Mouse (Mus musculus): Measurements from ENCODE around the gene Dcpp2.
"Not testable (repeated sequence)": the region's sequence is repeated elsewhere in the genome, so short reads cannot be mapped to it uniquely, and the experiment has no call there.

Dcpp2 gene

DNA sequence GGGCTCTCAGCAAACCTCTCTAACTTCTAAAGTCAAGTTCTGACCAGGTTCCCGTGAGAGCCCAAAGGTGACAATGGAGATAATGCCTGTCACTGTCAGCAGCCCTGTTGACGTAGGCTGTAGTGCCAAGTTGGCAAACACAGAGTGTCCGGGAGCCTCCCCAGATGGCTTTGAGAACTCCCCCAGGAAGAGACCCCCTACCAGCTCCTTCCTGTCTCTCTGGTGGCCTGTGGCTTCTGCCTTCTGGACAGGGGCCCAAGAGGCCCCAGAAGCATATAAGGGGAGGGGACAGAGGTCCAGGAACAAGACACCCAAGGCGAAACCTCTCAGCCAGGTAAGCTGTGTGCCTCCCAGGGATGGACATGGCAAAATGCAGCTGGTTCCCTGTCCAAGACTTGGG lies at the start of gene Dcpp2, which contains the start of gene Dcpp1:
Gene Dcpp2 (plus strand): TSS at position 305 of the 400 bp plus-strand sequence.
Gene Dcpp1 (plus strand): TSS at position 301 of the 400 bp plus-strand sequence.
- in situ Hi-C loops (cut with MboI, MseI) = not testable (repeated sequence)

DNA sequence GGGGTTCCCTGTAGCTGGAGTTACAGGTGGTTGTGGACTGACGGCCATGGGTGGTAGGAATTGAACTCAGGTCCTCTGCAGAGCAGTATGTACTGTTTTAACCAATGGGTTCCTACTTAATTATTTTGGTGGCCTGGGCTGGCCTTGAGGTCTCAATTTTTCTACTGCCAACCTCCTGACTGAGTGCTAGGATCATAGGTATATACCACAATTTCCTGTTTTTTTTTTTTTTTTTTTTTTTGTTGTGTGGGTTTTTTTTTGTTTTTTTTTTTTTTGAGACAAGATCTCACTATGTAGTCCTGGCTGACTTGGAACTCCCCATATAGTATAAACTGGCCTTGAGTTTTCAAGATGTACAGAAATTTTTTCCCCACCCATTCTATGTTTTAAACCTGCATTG lies 49.5 kb upstream of the Dcpp2 start:
- in situ Hi-C loops (cut with MboI, MseI) = no loop called here

DNA sequence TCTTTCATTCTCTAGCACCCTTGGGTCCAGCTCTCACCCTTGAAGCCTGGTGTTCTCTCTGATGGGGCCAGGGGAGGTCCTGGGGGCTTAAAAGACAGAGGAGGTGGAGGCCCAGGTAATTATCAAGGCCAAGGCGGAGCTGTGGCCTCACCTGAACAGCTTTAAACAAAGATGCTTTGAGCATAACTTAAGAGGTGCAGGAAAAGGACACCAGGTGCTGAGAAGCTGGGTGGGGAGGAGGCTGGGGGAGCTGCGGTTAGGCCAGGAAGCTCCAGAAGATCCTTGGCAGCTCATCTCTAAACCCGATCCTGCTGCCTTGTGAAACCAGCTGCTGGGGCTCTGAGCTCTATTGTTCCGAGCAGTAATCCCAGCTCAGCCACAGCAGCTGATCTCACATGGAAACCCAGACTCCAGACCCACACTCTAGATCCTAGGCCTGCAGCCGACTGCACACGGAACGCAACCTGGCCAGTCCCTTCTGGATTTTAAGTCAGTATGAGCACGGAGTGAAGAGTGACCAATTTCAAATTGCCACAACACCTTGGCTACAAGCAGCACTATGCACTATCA lies 44.6 kb upstream of the Dcpp2 start, which contains the start of gene Prss33:
Gene Prss33 (minus strand): TSS at position 51 of the 570 bp plus-strand sequence.
- in situ Hi-C loops (cut with MboI, MseI) = no loop called here

DNA sequence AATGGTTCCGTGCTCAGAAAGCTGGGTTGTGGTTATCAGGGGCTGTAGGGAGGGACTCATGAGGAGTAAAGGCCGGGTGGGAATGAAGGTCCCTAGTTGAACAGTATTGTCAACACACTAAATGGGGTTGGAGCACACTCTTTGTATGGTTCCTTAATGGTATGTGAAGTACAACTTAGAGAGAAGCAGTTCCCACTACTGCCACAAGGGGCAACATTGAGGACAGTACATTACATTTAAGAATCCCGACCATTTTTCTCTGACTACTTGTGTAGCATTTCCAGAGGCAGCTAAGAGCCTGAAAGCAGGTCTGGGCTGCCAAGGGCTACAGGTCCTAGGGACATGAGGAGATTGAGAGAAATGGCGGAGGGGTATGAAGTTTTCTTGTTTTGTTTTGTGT lies 39.5 kb upstream of the Dcpp2 start:
- in situ Hi-C loops (cut with MboI, MseI) = no loop called here

DNA sequence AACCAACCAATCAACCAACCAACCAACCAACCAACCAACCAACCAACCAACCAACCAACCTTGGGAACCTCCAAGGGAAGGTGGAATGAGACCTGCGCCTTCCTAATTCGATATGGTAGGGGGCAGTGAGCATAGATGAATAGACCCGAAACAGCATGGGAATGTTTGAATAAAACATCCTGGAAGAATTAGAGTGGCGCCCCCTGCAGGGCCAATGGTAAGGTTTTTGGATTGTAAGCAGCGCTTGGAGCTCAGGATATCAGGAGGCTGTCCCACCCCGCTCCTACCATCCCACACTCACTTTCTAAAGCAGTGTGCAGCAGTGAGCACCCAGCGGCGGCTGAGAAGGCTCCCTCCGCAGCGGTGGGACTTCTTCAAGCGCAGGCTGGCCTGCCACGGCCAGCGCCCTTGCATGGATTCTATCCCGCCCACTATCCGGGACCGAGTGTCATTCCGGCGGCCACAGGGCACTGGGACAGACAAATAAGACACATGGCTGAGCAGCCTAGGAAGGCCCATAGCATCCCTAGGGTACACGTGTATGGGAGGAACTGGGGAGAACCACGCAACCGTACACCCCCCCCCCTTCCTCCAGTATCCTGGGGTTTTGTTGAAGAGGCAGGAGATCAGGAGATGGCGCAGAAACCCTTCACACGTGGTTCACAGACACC lies 37.4 kb upstream of the Dcpp2 start:
- in situ Hi-C loops (cut with MboI, MseI) = no loop called here

DNA sequence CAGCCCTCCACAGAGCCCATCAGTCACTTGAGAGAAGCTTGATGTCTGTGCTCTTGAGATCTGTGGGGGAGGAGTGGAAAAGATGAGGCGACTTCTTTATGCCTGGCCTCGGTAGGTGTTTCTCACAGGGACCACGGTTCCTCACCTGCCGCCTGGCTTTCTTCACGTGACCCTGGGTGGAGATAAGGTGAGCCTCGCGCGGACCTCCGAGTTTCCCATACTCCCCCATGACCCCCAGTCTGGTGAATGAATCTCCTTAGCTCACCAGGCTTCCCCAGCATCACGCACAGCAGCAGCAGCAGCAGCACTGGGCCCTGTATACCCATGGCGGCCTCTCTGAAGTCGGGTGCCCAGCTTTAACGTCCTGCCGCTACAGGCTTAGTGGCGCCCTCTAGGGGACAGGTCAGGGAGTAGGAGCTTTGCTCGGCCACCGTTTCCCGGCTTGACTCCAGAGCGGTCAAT lies 36.8 kb upstream of the Dcpp2 start, which contains the start of the genes Prss32 and Prss41:
Gene Prss32 (plus strand): TSS at position 44 of the 462 bp plus-strand sequence.
Gene Prss41 (minus strand): TSS at position 361 of the 462 bp plus-strand sequence.
- in situ Hi-C loops (cut with MboI, MseI) = no loop called here

DNA sequence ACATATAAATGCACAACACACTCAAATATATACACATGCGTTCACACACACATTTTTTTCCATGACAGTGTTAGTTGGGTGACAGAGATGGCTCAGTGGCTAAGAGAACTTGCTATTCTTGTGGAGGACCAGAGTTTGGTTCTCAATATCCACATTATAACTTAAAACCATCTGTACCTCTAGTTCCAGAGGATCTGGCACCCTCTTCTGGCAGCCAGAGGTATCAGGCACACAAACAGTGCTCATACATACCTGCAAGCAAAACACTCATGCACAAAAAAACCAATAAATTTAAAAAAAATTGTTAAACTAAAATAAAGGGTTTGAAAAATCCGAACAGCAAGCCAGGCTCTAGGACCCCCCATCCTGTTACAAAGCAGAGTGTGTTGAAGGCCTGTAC lies 30.7 kb upstream of the Dcpp2 start:
- in situ Hi-C loops (cut with MboI, MseI) = loop anchor here (5.0 kb wide), 1 partner anchor 107 kb away; the partner anchor contains the start of gene Sbpl

DNA sequence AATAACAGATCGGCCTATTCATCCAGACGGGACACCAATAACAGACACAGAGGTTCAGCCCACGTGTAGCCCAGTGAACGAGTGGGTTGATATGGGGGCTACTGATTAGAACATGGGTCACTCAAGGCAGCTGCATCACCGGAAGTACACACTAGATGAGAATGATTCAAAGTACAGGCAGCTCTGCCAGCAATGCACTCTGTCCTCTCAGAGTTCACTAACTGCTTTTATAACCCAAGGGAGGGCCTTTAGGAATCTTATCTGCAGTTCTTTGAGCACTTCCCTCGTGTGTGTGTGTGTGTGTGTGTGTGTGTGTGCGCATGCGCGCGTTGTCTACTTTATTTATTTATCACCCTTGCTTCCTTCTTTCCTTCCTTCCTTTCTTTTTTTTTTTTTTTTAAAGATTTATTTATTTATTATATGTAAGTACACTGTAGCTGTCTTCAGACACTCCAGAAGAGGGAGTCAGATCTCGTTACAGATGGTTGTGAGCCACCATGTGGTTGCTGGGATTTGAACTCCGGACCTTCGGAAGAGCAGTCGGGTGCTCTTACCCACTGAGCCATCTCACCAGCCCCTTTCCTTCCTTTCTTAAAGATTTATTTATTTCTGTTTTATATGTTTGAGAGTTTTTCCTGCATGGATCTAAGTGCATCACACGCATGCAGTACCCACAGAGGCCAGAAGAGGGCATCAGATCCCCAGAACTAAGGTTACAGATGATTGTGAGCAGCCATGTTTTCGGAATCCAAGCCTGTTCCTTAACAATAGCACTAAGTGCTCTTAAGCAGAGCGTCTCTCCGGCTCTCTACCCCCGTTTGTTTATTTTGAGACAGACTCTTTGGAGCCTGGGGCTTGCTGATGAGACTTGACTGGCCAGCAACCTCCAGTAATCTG lies 29.6 kb upstream of the Dcpp2 start:
- in situ Hi-C loops (cut with MboI, MseI) = loop anchor here (5.0 kb wide), 1 partner anchor 106 kb away; the partner anchor contains the start of gene Sbpl

DNA sequence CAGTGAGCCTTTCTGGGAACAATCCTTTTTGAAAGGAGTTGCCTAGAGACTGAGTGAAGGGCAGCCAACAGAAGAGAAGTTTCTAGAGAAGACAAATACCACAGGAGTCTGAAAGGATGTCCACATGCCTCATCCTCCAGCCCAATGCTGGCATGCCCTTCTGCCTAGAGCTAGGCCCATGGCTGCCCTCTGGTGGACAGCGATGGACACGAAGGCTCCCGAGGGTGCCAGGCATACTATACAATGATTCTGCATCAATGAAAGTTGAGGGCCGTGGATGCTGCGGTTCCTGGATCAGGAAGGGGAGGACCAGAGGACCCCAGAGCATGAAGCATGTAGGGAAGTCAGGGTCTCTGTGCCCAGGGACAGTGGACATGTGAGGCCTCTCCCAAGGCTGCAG lies 27.4 kb upstream of the Dcpp2 start:
- in situ Hi-C loops (cut with MboI, MseI) = loop anchor here (5.0 kb wide), 1 partner anchor 104 kb away; the partner anchor contains the start of gene Sbpl

DNA sequence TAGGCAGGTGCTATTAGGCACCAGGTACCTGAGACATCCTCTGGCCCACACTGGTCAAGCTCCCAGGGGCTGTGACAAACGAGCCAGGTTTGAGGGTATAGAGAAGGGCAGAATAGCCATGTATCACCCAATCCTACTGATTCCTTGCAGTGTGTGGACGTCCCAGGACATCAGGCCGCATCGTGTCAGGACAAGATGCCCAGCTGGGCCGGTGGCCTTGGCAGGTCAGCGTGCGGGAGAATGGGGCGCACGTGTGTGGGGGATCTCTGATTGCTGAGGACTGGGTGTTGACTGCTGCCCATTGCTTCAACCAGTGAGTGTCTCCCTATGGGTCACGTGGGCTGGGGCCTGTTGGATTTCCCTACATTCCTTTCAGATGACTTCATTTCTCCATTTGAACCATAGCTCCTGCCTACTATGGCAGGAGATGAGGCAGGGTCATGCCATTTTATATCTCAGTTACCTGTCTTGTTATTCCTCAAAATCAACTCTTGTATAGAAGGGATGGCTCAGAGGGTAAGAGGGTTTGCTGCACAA lies 26.4 kb upstream of the Dcpp2 start:
- in situ Hi-C loops (cut with MboI, MseI) = loop anchor here (5.0 kb wide), 1 partner anchor 103 kb away; the partner anchor contains the start of gene Sbpl

DNA sequence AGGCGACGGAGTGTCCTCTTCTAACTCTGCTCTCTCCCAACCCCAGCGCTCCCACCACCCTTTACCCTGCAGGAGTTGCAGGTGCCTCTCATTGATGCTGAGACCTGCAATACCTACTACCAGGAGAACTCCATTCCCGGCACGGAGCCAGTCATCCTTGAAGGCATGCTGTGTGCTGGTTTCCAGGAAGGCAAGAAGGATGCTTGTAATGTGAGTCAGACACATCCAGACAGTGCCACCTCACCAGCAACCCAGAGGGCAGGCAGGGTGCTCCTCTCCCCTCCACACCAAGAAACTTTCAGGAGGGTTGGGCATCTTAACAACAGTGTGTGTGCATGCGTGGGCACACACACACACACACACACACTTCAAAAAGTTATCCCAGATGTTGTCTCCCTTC lies 23.5 kb upstream of the Dcpp2 start:
- in situ Hi-C loops (cut with MboI, MseI) = no loop called here

DNA sequence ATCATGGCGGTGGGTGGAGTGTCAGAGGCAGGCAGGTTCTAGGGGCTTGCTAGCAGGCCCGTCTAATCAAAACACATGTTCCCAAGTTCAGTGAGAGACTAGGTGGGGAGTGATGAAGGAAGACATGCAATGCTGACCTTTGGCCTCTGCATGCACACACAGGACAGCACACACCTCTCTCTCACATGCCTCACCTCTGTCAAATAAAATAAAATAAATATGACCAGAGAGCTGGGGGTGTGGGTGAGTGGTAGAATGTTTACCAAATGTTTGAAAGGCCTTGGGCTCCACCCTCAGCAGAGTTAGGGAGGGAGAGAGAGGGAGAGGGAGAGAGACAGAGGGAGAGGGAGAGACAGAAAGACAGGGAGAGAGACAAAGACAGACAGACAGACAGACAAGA lies 22.8 kb upstream of the Dcpp2 start:
- in situ Hi-C loops (cut with MboI, MseI) = no loop called here

DNA sequence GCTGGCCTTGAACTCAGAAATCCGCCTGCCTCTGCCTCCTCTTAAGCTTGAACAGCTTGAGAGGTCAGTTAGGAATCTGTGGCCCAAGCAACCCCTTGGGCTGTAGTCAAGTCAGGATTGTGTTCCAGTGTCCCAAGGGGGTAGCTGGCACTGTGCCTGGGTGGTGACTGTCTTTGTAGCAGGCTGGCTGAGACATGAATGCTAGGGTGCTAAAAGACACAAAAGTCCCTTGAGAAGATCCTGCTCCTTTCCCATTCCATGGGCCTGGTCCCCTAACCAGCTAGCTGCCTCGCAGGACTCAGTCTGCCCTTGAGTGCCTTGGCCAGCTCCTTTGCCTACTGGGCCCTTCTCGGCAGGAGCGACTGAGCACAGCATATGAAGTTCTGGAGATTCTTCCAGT lies 17.8 kb upstream of the Dcpp2 start:
- in situ Hi-C loops (cut with MboI, MseI) = no loop called here

DNA sequence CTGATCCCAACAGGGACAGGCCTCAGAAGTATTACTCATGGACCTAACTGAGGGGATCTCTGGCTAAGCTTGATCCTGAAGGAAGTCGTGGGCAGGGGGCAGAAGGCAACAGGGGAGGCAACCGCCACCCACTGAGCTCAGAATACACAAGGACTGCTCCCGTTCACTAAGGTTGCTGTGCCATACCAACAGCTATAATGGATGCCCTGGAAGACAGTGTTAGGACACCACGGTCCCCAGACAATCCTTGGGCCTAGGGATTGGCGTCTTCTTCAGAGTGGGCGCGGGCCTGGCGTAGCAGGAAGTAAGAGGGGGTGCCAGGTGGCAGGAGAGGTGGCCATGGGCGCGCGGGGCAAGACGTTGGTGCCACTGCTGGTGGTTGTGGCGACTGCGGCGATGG lies 12.9 kb upstream of the Dcpp2 start, which contains the start of gene Prss21:
Gene Prss21 (plus strand): TSS at position 301 of the 400 bp plus-strand sequence.
- in situ Hi-C loops (cut with MboI, MseI) = loop anchor here (5.0 kb wide), 1 partner anchor 35 kb away; no protein-coding TSS in a partner anchor

DNA sequence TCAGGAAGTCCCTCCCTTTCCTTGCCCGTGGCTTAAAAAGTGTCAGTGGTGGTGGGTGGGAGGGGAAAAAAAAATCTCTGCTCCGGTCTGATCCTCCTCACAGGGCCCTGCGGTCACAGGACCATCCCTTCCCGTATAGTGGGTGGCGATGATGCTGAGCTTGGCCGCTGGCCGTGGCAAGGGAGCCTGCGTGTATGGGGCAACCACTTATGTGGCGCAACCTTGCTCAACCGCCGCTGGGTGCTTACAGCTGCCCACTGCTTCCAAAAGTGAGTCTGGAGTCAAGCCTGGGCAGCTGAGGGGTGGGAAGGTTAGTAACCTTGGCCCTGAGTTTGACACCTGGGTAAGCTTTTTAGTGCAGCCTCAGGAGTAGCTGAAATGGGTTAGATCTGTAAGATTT lies 12.2 kb upstream of the Dcpp2 start:
- in situ Hi-C loops (cut with MboI, MseI) = loop anchor here (5.0 kb wide), 1 partner anchor 34 kb away; no protein-coding TSS in a partner anchor

DNA sequence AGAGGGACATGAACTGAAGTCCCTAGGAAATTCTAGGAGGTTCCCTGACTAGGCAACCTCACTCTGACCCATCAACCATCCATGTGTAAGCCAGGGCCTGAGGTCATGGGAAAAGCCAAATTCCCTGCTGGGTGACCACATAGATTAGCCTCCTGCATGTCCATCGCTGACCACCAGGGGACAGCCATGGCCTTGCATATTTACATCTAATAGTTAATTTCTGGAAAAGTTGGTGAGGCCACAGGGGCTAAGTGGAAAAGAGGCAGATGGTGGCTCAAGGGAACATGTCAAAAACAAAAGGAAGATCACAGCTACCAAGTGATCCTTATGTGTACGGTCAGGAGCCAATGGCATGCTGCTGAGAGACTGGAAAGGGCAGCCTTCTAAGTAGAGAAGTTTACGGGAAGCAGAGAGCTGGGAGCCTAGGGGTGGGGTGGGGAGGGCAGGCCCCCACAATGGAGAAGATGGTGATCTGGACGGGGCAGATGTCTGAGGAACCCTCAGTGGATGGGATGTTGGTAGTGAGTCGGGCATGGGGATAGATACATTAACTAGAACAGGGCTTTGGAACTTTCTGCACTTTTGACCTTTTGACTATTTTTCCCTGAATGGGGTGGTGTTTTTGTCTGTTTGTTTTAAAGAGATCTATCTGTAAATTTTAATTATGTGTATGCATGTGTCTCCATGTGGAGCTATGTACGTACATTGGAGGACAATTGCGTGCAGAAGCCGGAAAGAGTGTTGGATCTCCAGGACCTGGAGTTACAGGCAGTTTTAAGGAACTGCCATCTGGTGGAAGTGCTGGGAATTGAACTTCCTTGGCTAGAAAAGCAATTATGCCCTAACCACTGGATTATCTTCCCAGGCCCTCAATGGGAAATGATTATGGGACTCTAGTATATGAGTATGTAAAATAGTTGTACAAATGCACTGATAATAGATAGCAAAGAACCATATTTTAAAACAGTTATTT lies 6.5 kb upstream of the Dcpp2 start:
- in situ Hi-C loops (cut with MboI, MseI) = no loop called here

DNA sequence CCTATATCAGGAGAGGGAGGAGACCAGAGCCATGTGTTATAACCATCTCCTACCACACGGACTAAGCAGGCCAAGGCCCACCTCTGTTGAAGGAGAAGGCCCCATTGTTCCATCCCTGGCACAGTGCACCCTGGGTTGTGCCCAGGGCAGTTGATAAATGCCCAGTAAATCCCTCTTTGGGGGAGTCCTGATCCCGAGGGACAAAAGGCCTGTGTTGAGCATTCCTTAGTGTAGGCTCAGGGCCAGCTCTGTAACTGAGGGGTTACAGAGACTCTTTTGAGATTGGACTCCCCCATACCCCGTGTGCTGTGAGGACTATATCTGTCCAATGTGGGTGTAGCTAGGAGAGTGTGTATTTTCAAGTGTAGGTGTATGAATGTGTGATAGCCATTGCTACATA lies 3.9 kb upstream of the Dcpp2 start:
- in situ Hi-C loops (cut with MboI, MseI) = no loop called here

DNA sequence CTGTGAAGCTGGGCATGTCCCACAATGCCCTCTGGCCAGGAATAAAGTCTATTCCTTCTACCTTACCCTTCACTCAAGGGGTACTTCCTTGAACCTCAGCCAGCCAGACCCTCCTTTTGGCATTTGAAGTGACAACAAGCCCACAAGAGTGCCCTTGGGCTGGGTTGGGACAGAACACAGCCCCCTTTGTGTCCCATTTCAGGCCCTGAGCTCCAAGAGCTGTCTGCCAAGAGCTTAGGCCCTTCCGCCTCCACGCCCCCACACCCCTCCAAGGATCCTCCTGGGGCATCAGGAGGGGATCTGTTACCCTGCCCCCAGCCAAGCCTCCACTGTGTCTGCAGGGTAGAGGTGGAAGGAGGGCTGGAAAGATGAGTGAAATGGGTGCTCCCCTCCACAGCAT lies 3.5 kb upstream of the Dcpp2 start:
- in situ Hi-C loops (cut with MboI, MseI) = no loop called here

DNA sequence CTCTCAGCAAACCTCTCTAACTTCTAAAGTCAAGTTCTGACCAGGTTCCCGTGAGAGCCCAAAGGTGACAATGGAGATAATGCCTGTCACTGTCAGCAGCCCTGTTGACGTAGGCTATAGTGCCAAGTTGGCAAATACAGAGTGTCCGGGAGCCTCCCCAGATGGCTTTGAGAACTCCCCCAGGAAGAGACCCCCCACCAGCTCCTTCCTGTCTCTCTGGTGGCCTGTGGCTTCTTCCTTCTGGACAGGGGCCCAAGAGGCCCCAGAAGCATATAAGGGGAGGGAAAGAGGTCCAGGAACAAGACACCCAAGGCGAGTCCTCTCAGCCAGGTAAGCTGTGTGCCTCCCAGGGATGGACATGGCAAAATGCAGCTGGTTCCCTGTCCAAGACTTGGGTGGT lies 36.5 kb downstream of the Dcpp2 start, which contains the start of gene Dcpp3:
Gene Dcpp3 (plus strand): TSS at position 301 of the 400 bp plus-strand sequence.
- in situ Hi-C loops (cut with MboI, MseI) = not testable (repeated sequence)

DNA sequence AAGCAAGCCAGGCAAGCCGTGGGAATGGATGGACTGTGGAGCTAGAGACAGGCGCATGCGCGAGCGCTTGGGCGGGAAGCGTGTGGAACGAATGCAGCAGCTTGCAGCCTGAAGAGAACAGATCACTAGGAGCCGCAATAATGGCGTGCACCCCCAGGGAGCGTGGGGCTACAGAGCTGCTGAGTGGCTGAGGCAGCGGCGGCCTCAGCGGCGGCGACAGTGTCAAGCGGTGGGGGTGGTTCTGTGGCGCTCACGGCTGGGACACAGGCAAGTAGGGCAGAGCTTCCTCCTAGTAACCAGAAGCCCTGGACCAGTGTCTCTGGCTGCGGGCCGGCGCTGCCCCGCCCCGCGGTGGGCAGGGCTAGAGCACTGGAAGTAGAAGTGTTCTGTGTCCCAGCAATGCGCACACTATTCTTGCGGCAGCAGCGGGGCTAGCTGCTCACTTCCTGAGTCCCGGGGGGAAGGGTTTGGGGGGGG lies 43.9 kb downstream of the Dcpp2 start:
- in situ Hi-C loops (cut with MboI, MseI) = no loop called here

All from regulatory T cell (primary cell).